Mouse (Mus musculus): Measurements from ENCODE around the gene Hist1h2bj.
"Not testable (repeated sequence)": the region's sequence is repeated elsewhere in the genome, so short reads cannot be mapped to it uniquely, and the experiment has no call there.

The Hist1h2bj gene

DNA sequence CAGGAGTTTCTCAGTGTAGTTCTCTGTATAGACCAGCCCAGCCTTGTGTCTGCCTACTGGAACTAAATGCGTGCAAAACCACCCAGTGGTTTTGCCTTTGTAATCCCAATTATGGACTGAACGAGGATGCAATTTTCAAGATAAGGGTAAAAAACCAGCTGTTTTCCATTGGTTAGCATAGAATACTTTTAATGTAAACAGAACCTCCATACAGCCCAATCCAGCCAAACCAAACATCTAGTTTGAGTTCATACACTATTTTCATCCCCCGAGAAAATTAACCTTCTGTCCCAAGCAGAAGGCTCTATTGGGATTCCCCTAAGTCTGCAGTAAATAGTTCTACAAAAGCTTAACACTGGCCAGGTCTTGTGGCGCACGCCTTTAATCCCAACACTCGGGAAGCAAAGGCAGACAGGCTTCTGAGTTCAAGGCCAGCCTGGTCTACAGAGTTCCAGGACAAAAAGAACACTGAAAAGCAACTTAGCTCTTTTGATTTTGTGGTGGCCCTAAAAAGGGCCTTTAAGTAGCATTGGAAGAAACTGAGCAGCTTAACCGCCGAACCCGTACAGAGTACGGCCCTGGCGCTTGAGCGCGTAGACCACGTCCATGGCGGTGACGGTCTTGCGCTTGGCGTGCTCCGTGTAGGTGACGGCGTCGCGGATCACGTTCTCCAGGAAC lies 2.4 kb upstream of the Hist1h2bj start:
- DNase-seq (ENCODE audit: low read depth), result peak; percentile 64

DNA sequence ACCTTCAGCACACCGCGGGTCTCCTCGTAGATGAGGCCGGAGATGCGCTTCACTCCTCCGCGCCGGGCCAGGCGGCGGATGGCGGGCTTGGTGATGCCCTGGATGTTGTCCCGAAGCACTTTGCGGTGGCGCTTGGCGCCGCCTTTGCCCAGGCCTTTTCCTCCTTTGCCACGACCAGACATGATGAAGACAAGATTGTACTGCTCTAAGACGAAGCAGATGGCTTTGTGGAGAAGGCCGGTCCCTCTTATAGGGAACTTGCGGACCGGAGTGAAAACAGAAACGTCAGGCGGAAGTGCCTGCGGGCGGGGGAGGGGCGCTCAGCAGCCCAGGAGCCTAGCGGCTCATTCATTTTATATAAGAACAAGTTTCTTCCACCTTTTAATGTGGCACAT lies 1.9 kb upstream of the Hist1h2bj start, which contains the start of gene Hist1h4i:
Hist1h4i (minus strand) TSS at position 221 of the 395 bp plus-strand sequence.
- peak; percentile 94 for DNase-seq (ENCODE audit: low read depth)

DNA sequence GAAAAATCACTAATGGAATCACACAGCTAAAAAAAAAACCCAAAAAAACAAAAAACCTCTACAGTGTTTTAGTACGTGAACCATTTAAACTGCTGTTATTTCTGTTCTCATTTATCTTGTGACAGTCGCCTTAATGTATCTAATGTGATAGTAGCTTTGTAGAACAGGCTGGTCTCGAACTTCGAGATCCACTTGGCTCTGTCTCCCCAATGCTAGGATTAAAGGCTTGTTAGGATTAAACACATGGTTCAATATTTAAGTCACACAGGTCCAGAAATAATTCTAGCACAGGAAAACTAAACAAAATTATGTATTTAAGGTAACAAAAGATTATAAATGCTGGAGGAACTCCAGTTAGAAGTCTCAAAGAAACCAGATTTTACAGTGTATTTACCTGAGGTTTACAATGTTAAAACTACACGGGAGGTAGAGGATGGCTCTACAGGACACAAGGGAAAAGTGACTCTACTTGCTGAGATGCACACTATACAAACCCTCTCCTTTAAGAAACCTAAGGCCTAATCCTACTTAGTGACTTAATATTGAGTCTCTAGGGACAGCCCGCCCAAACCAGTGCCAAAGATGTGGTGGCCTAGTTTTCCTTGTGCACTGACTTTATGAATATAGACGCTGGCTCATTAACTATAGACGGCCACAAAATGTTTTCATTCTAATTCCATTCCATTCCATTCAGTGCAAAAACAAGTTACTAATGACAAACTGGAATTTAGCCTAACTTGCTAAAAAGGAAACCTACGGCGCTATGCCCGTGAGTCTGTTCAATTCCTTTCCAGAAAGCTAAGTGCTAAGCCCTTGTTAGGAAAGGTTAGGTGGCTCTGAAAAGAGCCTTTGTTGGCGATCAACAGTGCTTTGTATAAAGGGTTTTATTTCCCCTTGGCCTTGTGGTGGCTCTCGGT lies 1.1 kb upstream of the Hist1h2bj start:
- DNase-seq (ENCODE audit: low read depth), result peak; percentile 50

DNA sequence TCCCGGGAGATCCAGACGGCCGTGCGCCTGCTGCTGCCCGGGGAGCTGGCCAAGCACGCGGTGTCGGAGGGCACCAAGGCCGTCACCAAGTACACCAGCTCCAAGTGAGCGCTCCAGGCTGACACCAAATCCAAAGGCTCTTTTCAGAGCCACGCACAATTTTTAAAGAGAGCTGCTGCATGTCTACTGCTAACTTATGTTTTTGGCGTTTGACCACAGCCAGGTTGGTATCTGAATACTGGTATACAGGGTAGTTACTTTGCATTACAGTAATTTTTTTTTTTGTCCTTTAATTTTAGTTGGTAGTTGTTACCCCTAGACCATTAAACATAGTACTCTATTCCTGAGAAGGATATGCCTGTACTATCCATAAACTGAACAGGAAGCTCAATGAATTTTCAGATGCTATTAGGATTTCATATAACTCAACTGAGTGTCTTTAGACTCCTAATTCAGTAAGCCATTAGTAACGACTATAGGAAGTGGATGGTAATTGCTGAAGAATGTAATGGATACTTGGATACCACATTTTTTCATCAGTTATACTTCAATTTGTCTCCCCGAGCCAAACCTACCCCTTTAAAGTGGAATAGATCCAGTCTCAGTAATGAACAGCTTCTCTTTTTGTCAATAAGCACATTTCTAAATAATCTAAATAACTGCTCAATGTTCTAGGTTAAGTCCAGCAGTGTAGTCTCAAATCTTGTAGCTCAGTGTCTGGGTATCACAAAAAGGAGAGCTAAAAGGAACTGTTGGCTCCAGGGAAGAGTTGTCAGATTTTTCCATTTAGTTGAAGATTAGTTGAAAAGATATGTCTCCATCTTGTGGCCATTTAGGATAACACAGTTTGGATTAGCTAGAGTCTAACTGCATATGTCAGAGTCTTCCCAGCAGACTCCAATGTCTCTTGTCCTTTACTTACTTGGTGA lies 753 bp downstream of the Hist1h2bj start:
- DNase-seq (ENCODE audit: low read depth), result peak; percentile 82

DNA sequence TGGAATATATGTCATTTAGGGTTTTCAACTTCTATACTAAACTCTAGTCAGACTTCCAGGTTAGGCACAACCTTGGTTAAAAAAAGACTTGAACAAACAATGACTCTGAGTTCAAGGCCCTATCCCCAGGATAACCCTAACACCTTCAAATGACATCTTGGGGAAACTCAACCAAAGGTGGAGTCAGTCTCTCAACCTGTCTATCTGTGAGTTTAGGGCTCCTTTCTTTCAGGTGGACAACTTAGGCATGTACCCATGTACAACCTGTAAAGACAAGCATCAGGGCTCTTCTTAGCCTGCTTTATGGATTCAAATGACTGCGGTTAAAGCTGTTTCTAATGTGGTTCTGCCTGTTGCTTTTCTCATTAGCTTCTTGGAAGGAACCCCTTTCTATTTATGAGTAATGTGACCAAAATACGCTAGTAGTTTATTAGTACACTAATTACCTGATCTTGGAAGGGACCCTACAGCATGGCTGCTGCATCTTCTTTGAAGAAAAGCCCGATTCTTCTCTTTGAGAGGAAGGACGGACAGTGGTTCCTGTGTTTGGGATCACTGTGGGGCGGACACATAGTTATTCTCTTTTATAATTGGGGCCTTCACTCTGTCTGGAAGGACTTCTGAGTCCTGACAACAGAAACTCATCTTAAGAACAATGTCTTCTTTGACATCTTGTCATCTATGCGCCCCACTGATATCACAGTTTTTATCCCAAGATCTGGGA lies 1.6 kb downstream of the Hist1h2bj start:
- no peak for DNase-seq (ENCODE audit: low read depth)

DNA sequence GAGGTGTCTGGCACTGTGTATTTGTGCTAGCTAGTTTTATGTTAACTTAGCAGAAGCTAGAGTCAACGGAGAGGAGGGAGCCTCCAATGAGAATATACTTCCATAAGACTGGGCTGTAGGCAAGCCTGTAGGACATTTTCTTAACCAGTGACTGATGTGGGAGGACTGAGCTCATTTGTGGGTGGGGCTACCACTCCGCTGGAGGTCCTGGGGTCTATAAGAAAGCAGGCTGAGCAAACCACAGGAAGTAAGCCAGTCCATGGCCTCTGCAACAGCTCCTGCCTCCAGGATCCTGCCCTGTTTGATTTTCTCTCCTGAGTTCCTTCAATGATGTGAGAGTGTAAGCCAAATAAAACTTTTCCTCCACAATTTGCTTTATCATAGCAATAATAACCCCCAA lies 2.3 kb downstream of the Hist1h2bj start:
- DNase-seq (ENCODE audit: low read depth), result no peak

DNA sequence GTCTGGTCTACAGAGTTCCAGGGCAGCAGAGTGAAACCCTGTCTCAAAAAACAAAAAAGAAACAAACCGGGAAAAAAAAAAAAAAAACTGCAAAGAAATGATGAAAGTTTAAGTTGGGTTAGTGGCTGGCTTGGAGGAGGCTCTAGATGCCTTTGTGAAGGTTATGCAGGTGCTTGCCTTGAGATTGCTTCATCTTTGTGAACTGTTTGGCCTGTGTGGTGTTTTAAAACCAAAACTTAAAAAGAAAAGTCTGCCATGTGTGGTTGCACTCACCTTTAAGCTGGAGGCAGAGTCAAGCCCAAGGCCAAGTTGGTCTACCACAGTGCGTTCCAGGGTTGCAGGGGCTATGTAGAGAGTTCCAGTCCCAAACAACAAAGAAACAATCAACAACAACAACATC lies 6.0 kb downstream of the Hist1h2bj start:
- DNase-seq (ENCODE audit: low read depth), result no peak

DNA sequence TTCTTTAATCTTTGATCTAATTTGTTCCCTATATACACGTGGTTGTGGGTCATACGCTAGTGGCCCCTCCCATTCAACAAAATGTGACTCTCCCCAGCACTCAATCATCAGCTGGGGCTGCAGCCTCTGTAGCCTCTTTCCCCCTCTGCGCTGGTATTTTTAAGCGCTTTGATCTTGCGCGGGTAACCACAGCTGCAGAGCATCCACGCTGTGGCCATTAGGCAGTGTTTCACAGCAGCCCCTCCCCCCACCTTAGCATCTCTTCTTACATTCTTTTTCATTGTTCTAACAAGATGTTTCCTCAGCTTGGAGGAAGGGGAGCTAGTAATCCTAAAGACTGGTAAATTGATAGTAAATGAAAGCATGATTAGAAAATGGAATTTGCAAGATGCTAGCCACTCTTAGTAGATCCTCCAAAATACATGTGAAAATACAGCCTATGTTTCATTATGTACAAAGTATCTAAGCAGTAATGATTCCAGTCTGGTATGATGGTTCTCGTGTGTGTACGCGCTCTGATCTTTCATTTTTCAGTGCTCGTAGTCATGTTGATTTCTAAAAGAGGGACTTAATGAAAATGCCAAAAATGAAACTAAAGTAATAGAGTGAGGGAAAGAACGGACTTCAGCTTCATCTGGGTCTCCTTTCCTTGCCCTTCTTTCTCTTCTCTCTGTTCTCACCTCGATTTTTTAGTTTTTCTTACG lies 6.9 kb downstream of the Hist1h2bj start:
- DNase-seq (ENCODE audit: low read depth), result peak; percentile 75

DNA sequence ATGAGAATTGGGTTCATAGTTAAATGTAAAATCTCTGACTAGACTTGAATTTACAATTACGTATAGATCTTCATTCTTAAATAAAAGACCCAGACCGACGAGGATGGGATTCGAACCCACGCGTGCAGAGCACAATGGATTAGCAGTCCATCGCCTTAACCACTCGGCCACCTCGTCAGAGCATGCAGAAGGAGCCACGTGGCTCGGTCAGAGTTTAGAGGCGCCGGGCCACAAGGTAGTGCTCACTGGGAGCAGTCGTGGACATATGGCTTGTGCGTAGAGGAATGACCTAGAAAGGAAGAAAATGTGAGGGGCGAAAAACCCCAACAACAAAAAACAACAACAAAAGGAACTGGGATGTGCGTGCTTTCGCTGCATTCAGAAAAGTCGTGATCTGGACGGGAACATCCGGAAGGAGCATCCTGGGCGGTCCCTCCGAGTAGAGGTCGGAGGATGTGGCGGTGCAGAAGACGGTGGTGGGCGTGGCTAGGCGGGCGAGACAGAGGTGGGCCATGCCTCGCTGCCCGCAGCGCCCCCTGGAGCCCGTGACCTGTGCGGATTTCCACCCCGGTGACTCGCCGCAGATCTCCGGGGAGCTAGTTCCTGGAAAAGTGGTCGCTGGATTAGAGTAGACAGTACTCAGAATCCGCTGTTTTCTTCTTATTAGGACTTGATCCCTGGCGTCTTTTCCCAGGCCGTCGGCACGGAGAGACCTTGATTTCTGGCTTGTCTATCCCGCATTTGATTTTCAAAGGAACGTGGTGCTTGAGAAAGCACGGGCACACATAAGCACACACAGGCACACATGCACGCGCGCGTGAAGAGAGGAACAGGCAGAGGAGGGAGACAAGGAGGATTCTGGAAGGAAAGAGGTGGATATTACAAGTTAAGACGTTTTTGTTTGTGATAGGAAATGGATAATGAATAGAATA lies 7.8 kb downstream of the Hist1h2bj start:
- peak; percentile 90 for DNase-seq (ENCODE audit: low read depth)

DNA sequence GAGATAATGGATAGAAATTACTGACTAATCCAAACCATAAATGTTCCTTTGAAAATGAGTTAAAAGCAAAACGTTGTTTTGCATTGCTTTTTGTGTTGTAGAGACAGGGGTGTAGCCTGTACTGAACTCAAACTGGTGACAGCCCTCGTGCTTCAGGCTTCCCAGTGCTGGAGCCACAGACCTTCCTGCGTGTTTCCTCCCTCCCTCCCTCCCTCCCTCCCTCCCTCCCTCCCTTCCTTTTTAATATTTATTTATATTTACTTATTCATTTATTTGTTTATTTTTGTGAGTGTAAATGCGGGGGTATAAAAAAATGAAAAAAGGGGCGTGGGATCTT lies 8.5 kb downstream of the Hist1h2bj start:
- no peak for DNase-seq (ENCODE audit: low read depth)

DNA sequence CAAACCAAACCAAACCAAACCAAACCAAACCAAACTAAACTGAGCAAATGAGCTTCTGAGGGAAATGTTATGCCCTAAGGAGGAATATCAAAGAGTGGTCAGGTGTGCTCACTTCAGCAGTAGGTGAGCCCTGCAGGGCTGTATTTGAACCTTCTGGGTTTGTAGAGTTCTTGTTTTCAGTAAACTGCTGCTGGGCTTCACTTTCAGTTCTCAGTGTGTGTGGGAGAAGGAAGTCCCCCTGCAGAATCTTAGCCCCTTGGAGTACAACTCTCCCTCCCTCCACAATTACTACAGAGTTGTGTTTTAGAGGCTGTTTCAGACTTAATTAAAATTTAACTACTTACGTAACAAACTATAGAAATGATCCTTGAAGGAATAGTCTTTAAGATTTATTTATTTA lies 10.7 kb downstream of the Hist1h2bj start:
- no peak for DNase-seq (ENCODE audit: low read depth)

DNA sequence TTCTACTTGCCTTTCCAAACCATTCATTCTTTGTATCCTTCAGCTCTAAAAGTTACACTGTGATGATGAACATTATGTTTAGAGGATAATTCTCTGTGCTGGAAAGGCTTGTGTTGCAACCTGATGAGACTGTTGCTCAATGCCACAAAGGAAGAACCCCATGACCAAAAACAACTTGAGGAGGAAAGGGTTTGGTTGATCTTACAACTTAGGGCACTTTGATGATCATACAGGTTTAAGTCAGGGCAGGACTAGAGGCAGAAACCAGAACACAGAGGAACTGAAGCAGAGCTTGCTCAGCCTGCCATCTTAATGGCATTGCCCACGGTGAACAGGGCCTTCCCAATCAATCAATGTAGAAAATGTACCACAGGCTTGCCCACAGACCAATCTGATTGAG lies 18.4 kb downstream of the Hist1h2bj start:
- no peak for DNase-seq (ENCODE audit: low read depth)

DNA sequence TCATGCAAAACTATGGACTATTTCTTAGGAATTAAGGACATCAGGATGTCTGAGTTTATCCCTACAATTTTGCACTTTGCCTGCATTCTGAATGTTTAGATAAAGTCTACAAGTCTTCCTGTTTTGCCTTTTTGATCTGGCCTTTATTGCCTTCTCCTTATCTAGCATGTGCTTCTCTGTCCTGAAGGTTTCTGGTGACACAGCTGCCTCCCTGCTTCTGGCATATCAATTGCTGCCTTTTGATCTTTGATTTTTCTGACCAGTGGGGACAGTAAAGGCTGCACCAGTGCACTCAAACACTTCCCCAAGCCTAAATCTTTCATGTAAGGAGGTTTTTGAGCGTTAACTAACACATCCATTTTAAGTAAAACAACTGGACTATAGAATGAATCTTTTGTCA lies 20.5 kb downstream of the Hist1h2bj start:
- DNase-seq (ENCODE audit: low read depth), result no peak

DNA sequence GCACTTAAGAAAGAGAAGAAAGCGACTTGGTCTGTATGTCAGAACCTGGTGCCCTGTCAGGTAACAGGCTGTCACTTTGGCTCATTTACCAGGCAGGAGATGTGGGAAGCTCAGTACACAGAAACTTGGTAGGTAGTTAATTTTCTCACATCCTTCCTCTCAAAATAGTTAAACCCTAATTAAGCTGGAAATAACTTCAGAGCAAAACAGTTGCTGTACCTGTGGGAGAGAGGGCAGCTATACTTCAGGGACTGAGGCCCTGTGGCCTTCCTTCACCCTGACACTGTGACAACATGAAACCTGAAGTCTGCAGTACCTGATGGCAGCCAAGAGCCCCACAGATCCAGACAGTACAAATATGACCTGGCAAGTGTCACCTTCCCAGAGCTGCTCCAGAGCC lies 41.1 kb downstream of the Hist1h2bj start, which contains the start of gene Vmn1r188:
Vmn1r188 (plus strand) TSS at position 301 of the 400 bp plus-strand sequence.
- DNase-seq (ENCODE audit: low read depth), result not testable (repeated sequence)

Data from naive thymus-derived CD4-positive, alpha-beta T cell, adult 2 months (primary cell).